Mouse (Mus musculus) ES-E14 (cell line): ENCODE data around the gene Gjd3.

ENCODE experiments used
- CHD2 ChIP-seq: IDR thresholded peaks from 2 replicates; pipeline ENCODE4 v1.6.1; 2014; ENCODE audit warnings: mild to moderate bottlenecking, low read depth, low read length, inconsistent platforms
- MAFK ChIP-seq: IDR thresholded peaks from 2 replicates; pipeline ENCODE4 v1.6.1; 2014; ENCODE audit warnings: mild to moderate bottlenecking, low read depth, low read length, inconsistent platforms; ENCODE audit not compliant: insufficient read depth
- ZC3H11A ChIP-seq: IDR thresholded peaks from 2 replicates; pipeline ENCODE4 v1.6.1; 2012; ENCODE audit warnings: low read depth, mild to moderate bottlenecking, inconsistent platforms, low read length, borderline replicate concordance
- ZNF384 ChIP-seq: IDR thresholded peaks from 2 replicates; pipeline ENCODE4 v1.6.1; 2012; ENCODE audit warnings: low read depth, low read length, inconsistent platforms

GRCm38 (mm10) chr11:99010706-99011105, 27.9 kb upstream of the Gjd3 start:
- no peak for TF ChIP-seq ZC3H11A
- no peak for TF ChIP-seq ZNF384
- TF ChIP-seq CHD2: no peak
- no peak for TF ChIP-seq MAFK
